8 mouse cellular contexts compared by ENCODE assay signal in genomic region chr2:93823519-93823918, GRCm38 (mm10). TPM values are rescaled to one million over a fixed set of nuclear protein-coding genes. Genes with fewer than 3 reads are reported as not detected.
DNase-seq lines count a peak whose midpoint lies in the region; ATAC-seq and TF ChIP-seq lines count a peak whose summit lies in the region.
"Had no signal": no experiment of that assay in that cellular context is flagged by ENCODE, and none has a peak within 500 bp of the region (broad histone marks: within the 10 kb centered on the region; RNA-seq: fewer than 3 reads in every experiment).

No protein-coding gene starts in this region.

- H3K27ac ChIP-seq in gastrocnemius, adult 2 months, result no peak overlapping the region
- no peak overlapping the region for H3K27ac ChIP-seq in lung, embryonic 16.5 days (ENCODE audit: low read length)
- H3K27ac ChIP-seq: limb, embryonic 13.5 days had no signal

- no peaks in the 10 kb centered on the region for H3K9me3 ChIP-seq in lung, embryonic 16.5 days (ENCODE audit: control insufficient read depth, low read length)
- H3K9me3 ChIP-seq: limb, embryonic 13.5 days had no signal

- H3K9ac ChIP-seq in lung, embryonic 16.5 days (ENCODE audit: low read length), result no peak overlapping the region
- H3K9ac ChIP-seq: limb, embryonic 13.5 days had no signal

- no peak overlapping the region for H3K4me3 ChIP-seq in gastrocnemius, adult 2 months
- no peak overlapping the region for H3K4me3 ChIP-seq in lung, embryonic 16.5 days (ENCODE audit: low read length)
- H3K4me3 ChIP-seq: limb, embryonic 13.5 days had no signal

- TF ChIP-seq CTCF in gastrocnemius, adult 2 months (IDR thresholded peaks at IDR 0.05), result peak; percentile 97

- no peaks in the 10 kb centered on the region for H3K36me3 ChIP-seq in lung, embryonic 16.5 days (ENCODE audit: control insufficient read depth, insufficient read depth, low read length)

- H3K4me2 ChIP-seq in lung, embryonic 16.5 days (ENCODE audit: low read depth, low read length), result no peak overlapping the region
- H3K4me2 ChIP-seq: limb, embryonic 13.5 days had no signal

- intact Hi-C loops in gastrocnemius, adult 2 months (cut with DNase I), result no loop called here

- DNase-seq in CD4-positive, CD25-positive, alpha-beta regulatory T cell, adult 2 months (ENCODE audit: low read depth, low spot score), result peak; percentile 96
- peak; percentile 98 for DNase-seq in MN1 (ENCODE audit: low spot score)
- DNase-seq in cerebellum, adult 8-10 months, result peak; percentile 77
- DNase-seq in gastrocnemius, adult 2 months, result peak; percentile 67
- peak; percentile 86 for DNase-seq in kidney, postnatal 14 days
- peak; percentile 56 to 71 for DNase-seq in right cerebral cortex, adult 2 months (ENCODE audit: low spot score in 2 of 2)

- 14% methylated on average over 8 of the region's 8 CpGs for WGBS in lung, embryonic 16.5 days

- H3K4me1 ChIP-seq in lung, embryonic 16.5 days (replicated peaks; ENCODE audit: control insufficient read depth, insufficient read depth, low read length), result peaks cover 8% of the 10 kb centered on the region

- peak; percentile 42 for ATAC-seq in lung, embryonic 16.5 days (ENCODE audit: low read depth)

- H3K27me3 ChIP-seq in lung, embryonic 16.5 days (ENCODE audit: control insufficient read depth, insufficient read depth, low read depth, low read length), result no peaks in the 10 kb centered on the region
- H3K27me3 ChIP-seq: limb, embryonic 13.5 days had no signal

RNA-seq across cellular contexts. Expression of gene Ext2, which starts 1.2 kb away (rescaled TPM):
- 10 to 100 TPM; 39.6 to 41.5 TPM for total RNA-seq in gastrocnemius, adult 2 months (2021)
- 119 and 128 TPM in 2 replicates for polyA plus RNA-seq in lung, embryonic 16.5 days (2015; fragmentation: Nextera tagmentation; extraction: Ambion mirVana)

RNA-seq across cellular contexts. Expression of gene Accs, which starts 26.2 kb away (rescaled TPM):
- total RNA-seq in gastrocnemius, adult 2 months (2021), result 1 to 10 TPM; 1.7 to 2.2 TPM
- 6.8 and 9.3 TPM in 2 replicates for polyA plus RNA-seq in lung, embryonic 16.5 days (2015; fragmentation: Nextera tagmentation; extraction: Ambion mirVana)

RNA-seq across cellular contexts. Expression of gene Accsl, which starts 45.4 kb away (rescaled TPM):
- not detected for total RNA-seq in gastrocnemius, adult 2 months (2021)
- polyA plus RNA-seq in lung, embryonic 16.5 days (2015; fragmentation: Nextera tagmentation; extraction: Ambion mirVana), result not detected in 2 replicates
- polyA plus RNA-seq: limb, embryonic 13.5 days had no signal
